Mouse (Mus musculus): Measurements from ENCODE around the gene Ctnnd1. TPM values are rescaled to one million over a fixed set of nuclear protein-coding genes. Genes with fewer than 3 reads are reported as not detected.

Ctnnd1 gene
- polyA plus RNA-seq, 1 experiment from 2014 or later = 57.2 TPM

DNA sequence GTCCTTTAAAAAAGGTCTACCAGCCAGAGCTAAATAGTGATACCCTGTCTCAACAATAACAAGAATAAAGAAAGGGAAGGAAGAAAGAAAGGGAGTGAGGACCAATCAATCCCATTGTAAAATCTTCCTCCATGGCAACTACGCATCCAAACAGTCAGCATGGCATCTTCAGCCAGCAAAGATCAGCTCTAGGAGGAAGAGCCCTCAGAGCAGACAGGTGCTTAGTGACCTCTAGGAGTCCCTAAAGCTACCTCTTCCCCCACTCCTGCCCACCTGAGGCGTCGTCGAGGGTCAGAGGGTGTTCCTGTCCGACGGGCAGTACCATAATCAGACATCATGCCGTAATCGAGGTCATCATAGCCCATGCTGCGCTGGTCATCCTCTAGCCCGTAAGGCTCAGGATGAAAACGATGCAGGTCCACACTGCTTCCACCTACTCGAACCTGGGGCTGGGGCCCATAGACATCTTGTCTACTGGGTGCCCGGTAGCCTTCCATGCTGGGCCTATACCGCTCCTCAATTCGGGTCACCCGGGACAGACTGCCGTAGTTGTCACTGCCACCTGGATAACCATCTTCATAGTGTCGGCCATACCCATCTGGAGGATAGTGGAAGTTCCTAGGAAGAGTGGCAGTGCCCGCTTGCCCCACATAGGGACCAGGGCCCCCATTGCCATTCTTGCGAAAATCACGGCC, 30.8 kb downstream of the Ctnnd1 start:
- WGBS = 93% methylated on average over 21 of the region's 21 CpGs
- no peaks in the 10 kb centered on the region for H3K9me3 ChIP-seq (ENCODE audit: control insufficient read depth, low read length)
- H3K4me2 ChIP-seq (ENCODE audit: low read depth, low read length) = no peak overlapping the region
- H3K36me3 ChIP-seq (ENCODE audit: control insufficient read depth, insufficient read depth, low read length) = peaks cover 11% of the 10 kb centered on the region
- H3K27me3 ChIP-seq (replicated peaks; ENCODE audit: control insufficient read depth, insufficient read depth, low read length) = no peaks in the 10 kb centered on the region
- no peak for ATAC-seq
- peak overlapping the region; percentile 36 for H3K27ac ChIP-seq (ENCODE audit: low read length)
- H3K9ac ChIP-seq (ENCODE audit: low read depth, low read length) = no peak overlapping the region
- no peak overlapping the region for H3K4me3 ChIP-seq (ENCODE audit: low read length)
- peaks cover 31% of the 10 kb centered on the region for H3K4me1 ChIP-seq (ENCODE audit: control insufficient read depth, insufficient read depth, low read length)

DNA sequence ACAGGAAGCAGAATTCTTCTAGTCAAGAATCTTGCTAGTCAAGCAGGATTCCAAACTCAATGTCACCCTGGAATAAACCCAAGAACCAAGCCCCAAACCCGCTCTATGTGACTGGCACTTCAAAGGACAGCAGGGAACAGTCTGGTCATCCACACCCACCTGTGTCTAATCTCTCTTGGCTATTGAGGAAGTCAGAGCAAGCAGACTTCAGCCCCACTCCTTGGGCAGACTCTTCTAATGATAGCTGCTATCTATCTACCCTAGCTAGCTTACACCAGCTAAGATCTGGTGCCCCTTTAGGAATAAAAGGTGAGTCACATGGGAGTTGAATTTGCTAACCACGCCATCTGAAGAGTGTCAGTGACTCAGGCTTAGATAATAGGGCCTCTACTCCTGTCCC, 31.7 kb downstream of the Ctnnd1 start:
- H3K4me2 ChIP-seq (ENCODE audit: low read depth, low read length) = no peak overlapping the region
- peaks cover 7% of the 10 kb centered on the region for H3K36me3 ChIP-seq (ENCODE audit: control insufficient read depth, insufficient read depth, low read length)
- H3K27me3 ChIP-seq (replicated peaks; ENCODE audit: control insufficient read depth, insufficient read depth, low read length) = no peaks in the 10 kb centered on the region
- H3K27ac ChIP-seq (ENCODE audit: low read length) = peak overlapping the region; percentile 65
- ATAC-seq = peak; percentile 98
- H3K9me3 ChIP-seq (ENCODE audit: control insufficient read depth, low read length) = no peaks in the 10 kb centered on the region
- no peak overlapping the region for H3K9ac ChIP-seq (ENCODE audit: low read depth, low read length)
- WGBS = 65% methylated on average over 2 of the region's 2 CpGs
- H3K4me3 ChIP-seq (ENCODE audit: low read length) = no peak overlapping the region
- H3K4me1 ChIP-seq (ENCODE audit: control insufficient read depth, insufficient read depth, low read length) = peaks cover 24% of the 10 kb centered on the region

DNA sequence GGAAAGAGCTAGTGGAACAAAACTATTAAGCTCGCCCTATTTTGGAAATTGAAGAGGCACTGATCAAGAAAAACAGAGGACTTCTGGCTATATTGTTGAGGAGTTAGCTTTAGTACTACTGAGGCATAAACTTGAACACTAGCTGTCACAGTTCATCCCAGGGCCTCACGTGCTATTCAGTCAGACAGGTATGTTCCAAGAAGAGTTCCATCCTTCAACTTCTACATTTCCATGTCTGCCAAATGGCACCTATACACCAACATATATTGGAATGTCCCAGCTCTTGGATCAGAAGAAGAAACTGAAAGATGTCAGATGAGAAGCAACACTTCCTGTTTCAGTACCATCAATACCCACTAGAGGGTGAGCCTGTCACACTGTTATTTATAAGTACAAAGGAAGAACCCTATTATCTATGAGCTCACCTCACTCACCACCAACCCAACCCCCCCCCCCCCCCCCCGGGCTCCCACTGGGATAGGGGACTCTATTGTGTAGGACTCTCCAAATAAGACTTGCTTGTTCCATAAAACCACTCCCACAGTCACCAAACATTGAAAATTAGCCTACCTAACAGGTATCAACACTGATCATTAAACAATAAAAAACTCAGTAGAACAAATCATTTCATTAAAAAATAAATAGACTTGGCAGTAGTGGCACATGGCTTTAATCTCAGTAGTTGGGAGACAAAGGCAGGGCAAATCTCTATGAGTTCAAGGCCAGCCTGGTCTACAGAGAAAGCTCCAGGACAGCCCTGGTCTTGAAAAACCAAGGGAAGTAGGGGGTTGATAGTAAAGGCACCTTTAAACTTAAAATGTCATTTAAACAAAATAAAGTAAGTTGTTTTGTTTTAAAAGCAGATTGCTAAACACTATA, 32.7 kb downstream of the Ctnnd1 start:
- Histone ChIP-seq H3K4me1 (ENCODE audit: control insufficient read depth, insufficient read depth, low read length) (peaks cover 16% of the 10 kb centered on the region), H3K27me3 (replicated peaks; ENCODE audit: control insufficient read depth, insufficient read depth, low read length) (no peaks in the 10 kb centered on the region), H3K27ac (ENCODE audit: low read length) (peak overlapping the region; percentile 60; the same call in 1 of the 2 replicates), H3K9ac (ENCODE audit: low read depth, low read length) (no peak overlapping the region), H3K9me3 (ENCODE audit: control insufficient read depth, low read length) (no peaks in the 10 kb centered on the region), H3K4me2 (ENCODE audit: low read depth, low read length) (no peak overlapping the region), H3K36me3 (ENCODE audit: control insufficient read depth, insufficient read depth, low read length) (peaks cover 10% of the 10 kb centered on the region), H3K4me3 (ENCODE audit: low read length) (no peak overlapping the region)
- ATAC-seq = 0 out of 2 replicates have a peak, but pooled peaks have one; percentile 20
- WGBS = 69% methylated on average over 3 of the region's 3 CpGs

DNA sequence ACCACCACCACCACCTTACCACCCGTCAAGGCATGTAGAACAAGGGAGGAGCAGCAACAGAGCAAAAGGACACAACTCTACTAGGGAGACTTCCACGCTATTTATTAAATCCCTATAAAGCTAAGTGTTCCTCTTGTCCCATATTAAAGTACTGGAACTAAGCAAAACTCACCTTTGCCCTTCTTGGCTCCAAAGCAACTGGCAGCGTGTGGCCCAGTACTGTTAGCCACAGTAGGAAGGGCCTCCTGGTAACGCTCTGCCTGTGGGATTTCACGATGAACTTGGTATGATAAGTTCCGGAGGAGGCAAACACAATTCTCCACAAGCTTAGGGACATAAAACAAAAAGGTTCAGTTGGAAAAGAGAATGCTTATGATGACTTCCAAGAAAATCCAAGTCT, 37.8 kb downstream of the Ctnnd1 start:
- no peaks in the 10 kb centered on the region for H3K9me3 ChIP-seq (ENCODE audit: control insufficient read depth, low read length)
- no peak for ATAC-seq
- H3K4me2 ChIP-seq (ENCODE audit: low read depth, low read length) = no peak overlapping the region
- H3K9ac ChIP-seq (ENCODE audit: low read depth, low read length) = no peak overlapping the region
- H3K36me3 ChIP-seq (ENCODE audit: control insufficient read depth, insufficient read depth, low read length) = peaks cover 21% of the 10 kb centered on the region
- H3K27me3 ChIP-seq (replicated peaks; ENCODE audit: control insufficient read depth, insufficient read depth, low read length) = no peaks in the 10 kb centered on the region
- no peaks in the 10 kb centered on the region for H3K4me1 ChIP-seq (ENCODE audit: control insufficient read depth, insufficient read depth, low read length)
- H3K4me3 ChIP-seq (ENCODE audit: low read length) = no peak overlapping the region
- H3K27ac ChIP-seq (ENCODE audit: low read length) = no peak overlapping the region
- WGBS = 91% methylated on average over 6 of the region's 6 CpGs

DNA sequence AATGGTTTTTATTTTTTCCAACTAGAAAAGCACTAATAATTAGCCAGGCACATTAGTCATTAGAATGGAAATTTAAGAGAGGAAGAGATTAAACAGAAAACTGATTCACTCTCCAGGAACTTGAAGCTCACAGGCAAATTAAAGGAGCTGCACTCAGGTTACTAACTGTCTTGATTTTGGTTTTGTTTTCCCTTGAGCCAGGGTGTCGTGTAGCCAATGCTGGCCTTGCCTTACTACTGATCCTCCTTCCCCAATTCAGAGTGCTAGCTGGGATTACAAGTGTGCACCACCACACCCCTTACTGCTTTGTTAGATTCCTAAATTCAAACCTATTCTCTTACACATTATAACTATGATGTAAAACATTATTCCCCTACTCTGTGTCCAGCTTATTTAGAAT, 42.7 kb downstream of the Ctnnd1 start:
- Histone ChIP-seq H3K4me1 (ENCODE audit: control insufficient read depth, insufficient read depth, low read length) (no peaks in the 10 kb centered on the region), H3K36me3 (ENCODE audit: control insufficient read depth, insufficient read depth, low read length) (peaks cover 20% of the 10 kb centered on the region), H3K4me3 (ENCODE audit: low read length) (no peak overlapping the region), H3K9me3 (ENCODE audit: control insufficient read depth, low read length) (no peaks in the 10 kb centered on the region), H3K9ac (ENCODE audit: low read depth, low read length) (no peak overlapping the region), H3K27me3 (replicated peaks; ENCODE audit: control insufficient read depth, insufficient read depth, low read length) (no peaks in the 10 kb centered on the region), H3K27ac (ENCODE audit: low read length) (no peak overlapping the region), H3K4me2 (ENCODE audit: low read depth, low read length) (no peak overlapping the region)
- no peak for ATAC-seq
- 82% methylated on average over 1 of the region's 1 CpGs for WGBS

DNA sequence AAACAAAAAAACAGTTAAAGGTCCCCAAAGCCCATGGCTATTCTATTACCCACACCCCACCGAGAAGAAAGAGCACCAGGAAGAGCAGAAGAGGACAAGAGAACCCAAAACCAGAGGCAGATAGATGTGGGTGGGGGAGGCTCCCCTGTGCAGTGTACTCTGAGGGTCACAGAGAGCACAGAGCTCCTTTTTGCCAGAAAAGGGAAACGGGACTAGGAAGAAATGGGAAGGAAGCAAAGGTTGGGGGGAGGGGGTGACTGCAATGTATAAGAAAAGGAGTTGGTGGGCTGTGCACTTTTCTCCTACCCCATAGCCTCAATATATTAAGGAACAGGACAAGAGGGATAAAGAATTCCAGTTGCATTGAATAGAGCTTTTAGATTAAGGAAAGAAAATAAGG, 49.6 kb downstream of the Ctnnd1 start:
- H3K4me2 ChIP-seq (ENCODE audit: low read depth, low read length) = no peak overlapping the region

DNA sequence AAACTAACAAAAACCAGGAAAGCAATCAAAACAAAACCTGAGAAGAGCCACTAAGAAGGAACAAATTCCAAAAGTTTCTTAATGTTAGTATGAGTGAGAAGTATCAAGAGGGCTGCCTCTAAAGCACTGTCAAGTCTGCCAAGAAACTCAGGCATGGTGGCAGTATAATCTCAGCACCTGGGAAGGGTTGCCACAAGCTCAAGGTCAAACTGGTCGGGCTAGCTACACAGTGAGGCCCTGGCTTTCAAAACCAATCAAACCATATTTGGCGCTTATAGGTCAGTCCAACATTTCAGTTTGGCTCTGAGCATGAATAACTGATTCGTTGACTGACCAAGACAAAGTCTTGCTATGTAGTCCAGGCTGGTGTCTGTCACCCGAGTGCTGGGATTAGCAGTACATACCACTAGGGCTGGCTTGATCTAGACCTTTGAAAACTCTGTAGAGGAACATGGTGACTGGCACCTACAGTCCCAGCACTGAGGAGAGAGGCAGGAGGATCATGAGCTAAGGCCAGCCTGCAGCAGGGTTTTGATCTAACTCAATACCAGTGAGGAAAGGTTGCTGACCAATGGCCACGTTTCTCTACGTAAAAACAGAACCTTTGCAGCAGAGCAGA, 51.2 kb downstream of the Ctnnd1 start:
- no peaks in the 10 kb centered on the region for H3K9me3 ChIP-seq (ENCODE audit: control insufficient read depth, low read length)
- H3K9ac ChIP-seq (ENCODE audit: low read depth, low read length) = no peak overlapping the region
- ATAC-seq = peak; percentile 39; the same call in 1 of the 2 replicates
- 86% methylated on average over 6 of the region's 6 CpGs for WGBS
- H3K36me3 ChIP-seq (ENCODE audit: control insufficient read depth, insufficient read depth, low read length) = peaks cover 17% of the 10 kb centered on the region
- no peak overlapping the region for H3K4me3 ChIP-seq (ENCODE audit: low read length)
- no peaks in the 10 kb centered on the region for H3K27me3 ChIP-seq (replicated peaks; ENCODE audit: control insufficient read depth, insufficient read depth, low read length)
- H3K4me1 ChIP-seq (ENCODE audit: control insufficient read depth, insufficient read depth, low read length) = peaks cover 3% of the 10 kb centered on the region; the same call in 1 of the 2 replicates
- no peak overlapping the region for H3K27ac ChIP-seq (ENCODE audit: low read length)
- H3K4me2 ChIP-seq (ENCODE audit: low read depth, low read length) = no peak overlapping the region

More for the DNA sequence above, 49.6 kb downstream of the Ctnnd1 start:
- Histone ChIP-seq H3K9me3 (ENCODE audit: control insufficient read depth, low read length) (no peaks in the 10 kb centered on the region), H3K4me1 (ENCODE audit: control insufficient read depth, insufficient read depth, low read length) (peaks cover 3% of the 10 kb centered on the region; the same call in 1 of the 2 replicates), H3K27ac (ENCODE audit: low read length) (no peak overlapping the region), H3K27me3 (replicated peaks; ENCODE audit: control insufficient read depth, insufficient read depth, low read length) (no peaks in the 10 kb centered on the region), H3K36me3 (ENCODE audit: control insufficient read depth, insufficient read depth, low read length) (peaks cover 18% of the 10 kb centered on the region), H3K9ac (ENCODE audit: low read depth, low read length) (no peak overlapping the region), H3K4me3 (ENCODE audit: low read length) (no peak overlapping the region)
- WGBS = 60% methylated on average over 2 of the region's 2 CpGs
- no peak for ATAC-seq

DNA sequence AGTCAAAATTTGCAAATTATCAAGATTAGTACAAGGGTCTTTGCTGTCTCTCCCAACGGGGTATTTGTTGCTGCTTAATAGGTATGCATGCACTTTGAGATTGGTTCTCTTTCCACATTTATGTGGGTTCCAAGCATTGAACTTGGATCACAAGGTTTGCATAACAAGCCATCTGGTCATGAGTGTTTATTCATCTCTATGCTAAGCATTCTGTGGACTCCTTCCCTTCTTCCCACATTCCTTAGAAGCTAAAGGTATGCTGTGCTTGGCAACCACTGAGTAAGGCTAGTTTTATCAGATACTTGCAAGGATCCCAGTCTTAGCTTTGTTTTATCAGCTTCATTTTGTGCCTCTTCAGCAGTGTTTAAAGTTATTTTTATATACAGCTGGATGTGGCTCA, 53.4 kb downstream of the Ctnnd1 start:
- no peak overlapping the region for H3K27ac ChIP-seq (ENCODE audit: low read length)
- no peak overlapping the region for H3K4me3 ChIP-seq (ENCODE audit: low read length)
- no peak for ATAC-seq
- H3K9ac ChIP-seq (ENCODE audit: low read depth, low read length) = no peak overlapping the region
- H3K36me3 ChIP-seq (ENCODE audit: control insufficient read depth, insufficient read depth, low read length) = peaks cover 9% of the 10 kb centered on the region
- H3K9me3 ChIP-seq (ENCODE audit: control insufficient read depth, low read length) = no peaks in the 10 kb centered on the region
- H3K27me3 ChIP-seq (replicated peaks; ENCODE audit: control insufficient read depth, insufficient read depth, low read length) = no peaks in the 10 kb centered on the region
- H3K4me2 ChIP-seq (ENCODE audit: low read depth, low read length) = no peak overlapping the region
- WGBS = 95% methylated on average over 1 of the region's 1 CpGs
- H3K4me1 ChIP-seq (ENCODE audit: control insufficient read depth, insufficient read depth, low read length) = peaks cover 3% of the 10 kb centered on the region; the same call in 1 of the 2 replicates

DNA sequence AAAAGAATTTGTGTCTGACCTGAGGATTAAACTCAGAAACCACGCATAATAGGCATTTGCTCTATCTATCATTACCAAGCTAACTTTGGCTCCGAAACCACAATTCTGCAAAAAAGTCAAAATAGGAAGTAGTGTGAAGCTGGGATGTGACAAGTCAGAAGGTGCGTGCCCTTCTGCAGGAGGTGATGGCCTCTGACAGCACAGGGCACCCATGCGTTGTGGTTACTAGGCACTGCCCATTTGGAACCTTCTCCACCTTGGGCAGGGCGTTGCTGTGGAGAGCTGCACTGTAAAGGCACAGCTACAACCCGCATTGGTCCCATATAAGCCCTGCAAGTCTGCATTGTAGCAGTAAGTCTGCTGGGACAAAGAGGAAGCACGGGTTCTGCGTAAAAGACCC, 57.8 kb downstream of the Ctnnd1 start:
- H3K9ac ChIP-seq (ENCODE audit: low read depth, low read length) = no peak overlapping the region

More for the DNA sequence above, 57.8 kb downstream of the Ctnnd1 start:
- H3K9me3 ChIP-seq (ENCODE audit: control insufficient read depth, low read length) = peaks cover 4% of the 10 kb centered on the region; the same call in 1 of the 2 replicates
- H3K27me3 ChIP-seq (replicated peaks; ENCODE audit: control insufficient read depth, insufficient read depth, low read length) = no peaks in the 10 kb centered on the region
- H3K27ac ChIP-seq (ENCODE audit: low read length) = no peak overlapping the region
- no peak for ATAC-seq
- no peak overlapping the region for H3K4me2 ChIP-seq (ENCODE audit: low read depth, low read length)
- H3K4me1 ChIP-seq (ENCODE audit: control insufficient read depth, insufficient read depth, low read length) = no peaks in the 10 kb centered on the region
- H3K4me3 ChIP-seq (ENCODE audit: low read length) = no peak overlapping the region
- H3K36me3 ChIP-seq (ENCODE audit: control insufficient read depth, insufficient read depth, low read length) = no peaks in the 10 kb centered on the region; the same call in 1 of the 2 replicates
- WGBS = 95% methylated on average over 8 of the region's 8 CpGs
